Mouse (Mus musculus) bone marrow, adult 2 months (tissue): Measurements from ENCODE around the gene Dido1. TPM values are rescaled to one million over a fixed set of nuclear protein-coding genes. Genes with fewer than 3 reads are reported as not detected.

Experiments used
- H3K27ac ChIP-seq: fragments of 200-500 bp; 2 replicates; pipeline ENCODE4 v1.5.1; 2012; ENCODE audit warnings: low read depth, mild to moderate bottlenecking, control low read depth, inconsistent platforms, low read length; ENCODE audit not compliant: control insufficient read depth, poor library complexity, insufficient read depth
- H3K4me1 ChIP-seq: fragments of 200-500 bp; 2 replicates; pipeline ENCODE4 v1.6.1; 2011; ENCODE audit warnings: low read length; ENCODE audit not compliant: control insufficient read depth, insufficient read depth
- H3K4me3 ChIP-seq: fragments of 200-500 bp; replicated peaks from 2 replicates; pipeline ENCODE3; 2011; ENCODE audit warnings: mild to moderate bottlenecking, low read depth, low read length, control low read depth; ENCODE audit not compliant: control insufficient read depth
- CTCF ChIP-seq: fragments of 200-500 bp; IDR thresholded peaks from 2 replicates; pipeline ENCODE4 v1.5.1; 2011; ENCODE audit warnings: low read length, control low read depth; ENCODE audit not compliant: control insufficient read depth, insufficient read depth
- POLR2A ChIP-seq: fragments of 200-500 bp; IDR thresholded peaks from 2 replicates; pipeline ENCODE4 v1.6.1; 2011; ENCODE audit warnings: low read depth, mild to moderate bottlenecking, control low read depth, low read length, borderline replicate concordance; ENCODE audit not compliant: control insufficient read depth
- WGBS: fragments of 180-500 bp; shearing (Covaris S2); methylation state at CpG from one replicate; pipeline ENCODE4 v1.1.7; 2018; 5-methylcytosine and 5-hydroxymethylcytosine counted together
- polyA plus RNA-seq: library from polyadenylated mRNA; stranded (reverse); fragments of >200 nt; gene quantifications from 2 replicates; pipeline ENCODE4 v1.2.4, GENCODE M21; 2011; ENCODE audit warnings: low replicate concordance; ENCODE audit not compliant: missing spikeins, insufficient read depth, insufficient read length

Dido1 gene
- polyA plus RNA-seq, 1 experiment: 36.0 TPM

GRCm38 (mm10) chr2:180743321-180743720, 33.5 kb upstream of the Dido1 start:
- Histone ChIP-seq H3K4me1 (peaks cover 2% of the 10 kb centered on the region; the same call in 1 of the 2 replicates), H3K27ac (no peak overlapping the region), H3K4me3 (no peak overlapping the region)
- WGBS: 84% methylated on average over 2 of the region's 2 CpGs
- TF ChIP-seq CTCF: no peak
- TF ChIP-seq POLR2A: no peak

- peaks cover 2% of the 10 kb centered on the region; the same call in 1 of the 2 replicates for H3K4me1 ChIP-seq
- no peak overlapping the region for H3K4me3 ChIP-seq
- WGBS: 84% methylated on average over 6 of the region's 6 CpGs
- H3K27ac ChIP-seq: no peak overlapping the region
- TF ChIP-seq CTCF (no peak), POLR2A (no peak)
Observed at GRCm38 (mm10) chr2:180742820-180743219, 33.0 kb upstream of the Dido1 start.

GRCm38 (mm10) chr2:180741421-180741820, 31.6 kb upstream of the Dido1 start:
- 49% methylated on average over 7 of the region's 7 CpGs for WGBS
- Histone ChIP-seq H3K4me1 (peaks cover 3% of the 10 kb centered on the region; the same call in 1 of the 2 replicates), H3K27ac (no peak overlapping the region), H3K4me3 (no peak overlapping the region)
- TF ChIP-seq CTCF (no peak), POLR2A (no peak)

GRCm38 (mm10) chr2:180740349-180740748, 30.6 kb upstream of the Dido1 start:
- TF ChIP-seq POLR2A (no peak), CTCF (peak; percentile 41; the same call in 1 of the 2 replicates)
- no peak overlapping the region for H3K4me3 ChIP-seq
- peaks cover 3% of the 10 kb centered on the region; the same call in 1 of the 2 replicates for H3K4me1 ChIP-seq
- 67% methylated on average over 3 of the region's 3 CpGs for WGBS
- H3K27ac ChIP-seq: peak overlapping the region; percentile 50

GRCm38 (mm10) chr2:180737984-180738383, 28.2 kb upstream of the Dido1 start:
- TF ChIP-seq CTCF (no peak), POLR2A (no peak)
- H3K4me3 ChIP-seq: no peak overlapping the region
- WGBS: 63% methylated on average over 2 of the region's 2 CpGs
- H3K4me1 ChIP-seq: peaks cover 5% of the 10 kb centered on the region; the same call in 1 of the 2 replicates
- H3K27ac ChIP-seq: peak overlapping the region; percentile 64; the same call in 1 of the 2 replicates

GRCm38 (mm10) chr2:180735232-180735631, 25.4 kb upstream of the Dido1 start:
- Histone ChIP-seq H3K4me1 (peaks cover 6% of the 10 kb centered on the region; the same call in 1 of the 2 replicates), H3K27ac (no peak overlapping the region), H3K4me3 (no peak overlapping the region)
- TF ChIP-seq CTCF (no peak), POLR2A (no peak)
- WGBS: 74% methylated on average over 7 of the region's 7 CpGs

GRCm38 (mm10) chr2:180731984-180732383, 22.2 kb upstream of the Dido1 start:
- TF ChIP-seq CTCF (no peak), POLR2A (no peak)
- Histone ChIP-seq H3K4me1 (peaks cover 12% of the 10 kb centered on the region), H3K27ac (peak overlapping the region; percentile 56), H3K4me3 (peak overlapping the region; percentile 53)
- WGBS: 42% methylated on average over 6 of the region's 6 CpGs

GRCm38 (mm10) chr2:180731036-180731435, 21.2 kb upstream of the Dido1 start:
- H3K27ac ChIP-seq: peak overlapping the region; percentile 60
- WGBS: 17% methylated on average over 3 of the region's 3 CpGs
- peaks cover 14% of the 10 kb centered on the region for H3K4me1 ChIP-seq
- H3K4me3 ChIP-seq: no peak overlapping the region
- TF ChIP-seq CTCF (no peak), POLR2A (no peak)

- Histone ChIP-seq H3K27ac (peak overlapping the region; percentile 79; the same call in 1 of the 2 replicates), H3K4me1 (peaks cover 13% of the 10 kb centered on the region), H3K4me3 (no peak overlapping the region)
- TF ChIP-seq POLR2A (no peak), CTCF (no peak)
- 35% methylated on average over 4 of the region's 4 CpGs for WGBS
Observed at GRCm38 (mm10) chr2:180727613-180728021, 17.8 kb upstream of the Dido1 start.
